Mouse (Mus musculus): ENCODE data around the gene Ccdc27. TPM values are rescaled to one million over a fixed set of nuclear protein-coding genes. Genes with fewer than 3 reads are reported as not detected.

Ccdc27 gene
- polyA plus RNA-seq, 1 experiment from 2014 or later = not detected

- H3K4me2 ChIP-seq (ENCODE audit: low read depth, low read length) = no peak overlapping the region
- H3K9ac ChIP-seq (ENCODE audit: low read depth, low read length) = no peak overlapping the region
- no peaks in the 10 kb centered on the region for H3K9me3 ChIP-seq (ENCODE audit: control insufficient read depth, low read length)
- 0% methylated on average over 5 of the region's 5 CpGs for WGBS
- H3K4me3 ChIP-seq (ENCODE audit: low read length) = no peak overlapping the region
- H3K4me1 ChIP-seq (ENCODE audit: control insufficient read depth, insufficient read depth, low read length) = no peaks in the 10 kb centered on the region
- H3K36me3 ChIP-seq (ENCODE audit: control insufficient read depth, insufficient read depth, low read length) = no peaks in the 10 kb centered on the region
- no peak for ATAC-seq
- H3K27ac ChIP-seq (ENCODE audit: low read length) = no peak overlapping the region
- peaks cover 12% of the 10 kb centered on the region for H3K27me3 ChIP-seq (replicated peaks; ENCODE audit: control insufficient read depth, insufficient read depth, low read length)
Observed at GRCm38 (mm10) chr4:154070896-154071295, 28.4 kb upstream of the Ccdc27 start.

DNA sequence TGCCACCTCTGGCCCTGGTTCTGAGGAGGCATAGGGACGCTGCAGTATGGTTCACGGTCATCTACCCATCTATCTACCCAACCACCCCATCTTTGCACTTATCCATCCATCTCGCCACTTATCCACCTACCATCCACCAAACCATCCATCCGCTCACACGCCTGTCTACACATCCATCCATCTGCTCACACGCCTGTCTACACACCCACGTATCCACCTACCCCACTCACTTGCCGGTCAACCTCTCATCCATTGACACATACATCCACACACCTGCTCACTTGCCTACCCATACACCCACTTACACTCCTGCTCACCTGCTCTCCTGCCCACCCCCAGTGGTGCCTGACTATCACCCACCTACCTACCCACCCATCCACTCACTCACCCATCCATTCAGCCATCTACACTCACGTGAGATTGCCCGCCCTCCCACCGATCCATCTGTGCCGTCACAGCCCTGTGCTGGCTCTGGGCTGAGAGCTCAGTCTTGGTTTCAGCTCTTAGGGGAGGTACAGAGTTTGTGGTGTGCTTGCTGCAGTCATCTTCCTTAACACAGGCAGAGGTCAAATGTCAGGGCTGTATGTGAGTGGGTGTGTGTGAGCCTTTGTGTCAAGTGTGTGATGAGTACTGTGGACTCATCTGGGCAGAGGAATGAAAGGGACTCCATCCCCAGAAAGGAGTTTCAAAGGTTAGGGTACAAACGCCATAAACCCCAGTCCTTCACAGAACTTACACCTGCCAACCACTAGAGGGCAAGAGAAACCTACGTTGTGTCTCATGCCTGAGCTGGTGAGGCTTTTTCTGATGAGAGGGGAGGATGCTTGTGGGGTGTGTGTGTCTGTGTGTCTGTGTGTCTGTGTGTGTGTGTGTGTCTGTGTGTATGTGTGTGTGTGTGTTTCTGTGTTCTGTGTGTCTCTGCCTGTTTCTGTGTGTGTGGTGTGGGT is 22.6 kb upstream of the Ccdc27 start:
- Histone ChIP-seq H3K27me3 (replicated peaks; ENCODE audit: control insufficient read depth, insufficient read depth, low read length) (0 out of 2 replicates have a peak, but pooled peaks cover 3% of the 10 kb centered on the region), H3K4me2 (ENCODE audit: low read depth, low read length) (no peak overlapping the region), H3K36me3 (ENCODE audit: control insufficient read depth, insufficient read depth, low read length) (no peaks in the 10 kb centered on the region), H3K4me3 (ENCODE audit: low read length) (no peak overlapping the region), H3K27ac (ENCODE audit: low read length) (no peak overlapping the region), H3K9me3 (ENCODE audit: control insufficient read depth, low read length) (no peaks in the 10 kb centered on the region), H3K9ac (ENCODE audit: low read depth, low read length) (no peak overlapping the region), H3K4me1 (ENCODE audit: control insufficient read depth, insufficient read depth, low read length) (no peaks in the 10 kb centered on the region)
- peak; percentile 69 for ATAC-seq
- WGBS = 59% methylated on average over 14 of the region's 14 CpGs

DNA sequence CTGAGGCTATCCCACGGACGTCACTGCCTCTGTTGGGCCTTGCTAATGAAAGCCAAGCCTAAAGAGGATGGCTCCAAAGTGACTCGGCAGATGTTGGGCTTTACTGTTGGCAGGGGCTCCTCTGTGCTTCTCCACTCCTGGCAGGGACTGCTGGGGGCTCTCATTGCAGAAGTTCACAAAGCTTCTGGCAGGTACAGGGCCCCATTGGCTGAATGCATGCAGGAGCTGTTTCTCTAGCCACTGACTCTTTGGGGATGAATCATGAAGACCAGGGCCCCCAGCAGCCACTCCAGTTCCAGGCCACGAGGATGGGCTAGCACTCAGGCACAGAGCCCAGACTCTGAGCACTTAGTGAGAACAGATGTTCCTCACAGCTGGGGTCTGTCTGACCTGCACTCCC is 15.2 kb upstream of the Ccdc27 start:
- ATAC-seq = no peak
- 74% methylated on average over 4 of the region's 4 CpGs for WGBS
- Histone ChIP-seq H3K27ac (ENCODE audit: low read length) (no peak overlapping the region), H3K36me3 (ENCODE audit: control insufficient read depth, insufficient read depth, low read length) (no peaks in the 10 kb centered on the region), H3K4me1 (ENCODE audit: control insufficient read depth, insufficient read depth, low read length) (no peaks in the 10 kb centered on the region), H3K4me2 (ENCODE audit: low read depth, low read length) (no peak overlapping the region), H3K9me3 (ENCODE audit: control insufficient read depth, low read length) (no peaks in the 10 kb centered on the region), H3K27me3 (replicated peaks; ENCODE audit: control insufficient read depth, insufficient read depth, low read length) (no peaks in the 10 kb centered on the region), H3K4me3 (ENCODE audit: low read length) (no peak overlapping the region), H3K9ac (ENCODE audit: low read depth, low read length) (no peak overlapping the region)

DNA sequence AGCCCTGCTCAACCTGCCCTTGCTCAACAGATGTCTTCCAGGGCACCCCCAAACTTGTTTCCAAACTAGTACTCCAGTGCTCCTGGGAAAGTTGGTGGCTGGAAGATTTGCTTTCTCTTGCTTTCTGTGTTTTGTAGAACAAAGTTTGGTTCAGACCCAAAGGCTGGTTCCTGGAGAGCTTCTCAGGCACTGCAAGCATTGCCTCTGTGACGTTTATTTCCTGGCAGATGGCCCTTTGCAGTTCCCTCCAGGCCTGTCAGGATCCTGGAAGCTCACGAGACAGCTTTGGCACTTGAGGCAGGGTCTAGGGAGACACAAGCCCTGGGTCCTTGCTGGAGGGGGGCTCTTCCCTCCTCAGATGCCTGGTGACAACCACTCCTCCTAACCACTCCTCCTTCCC is 14.2 kb upstream of the Ccdc27 start:
- ATAC-seq = no peak
- Histone ChIP-seq H3K36me3 (ENCODE audit: control insufficient read depth, insufficient read depth, low read length) (no peaks in the 10 kb centered on the region), H3K4me1 (ENCODE audit: control insufficient read depth, insufficient read depth, low read length) (no peaks in the 10 kb centered on the region), H3K4me2 (ENCODE audit: low read depth, low read length) (no peak overlapping the region), H3K9ac (ENCODE audit: low read depth, low read length) (no peak overlapping the region), H3K27ac (ENCODE audit: low read length) (no peak overlapping the region), H3K27me3 (replicated peaks; ENCODE audit: control insufficient read depth, insufficient read depth, low read length) (no peaks in the 10 kb centered on the region), H3K4me3 (ENCODE audit: low read length) (no peak overlapping the region), H3K9me3 (ENCODE audit: control insufficient read depth, low read length) (no peaks in the 10 kb centered on the region)
- WGBS = 30% methylated on average over 2 of the region's 2 CpGs

- no peak for ATAC-seq
- H3K36me3 ChIP-seq (ENCODE audit: control insufficient read depth, insufficient read depth, low read length) = no peaks in the 10 kb centered on the region
- WGBS = 73% methylated on average over 2 of the region's 2 CpGs
- H3K9me3 ChIP-seq (ENCODE audit: control insufficient read depth, low read length) = no peaks in the 10 kb centered on the region
- H3K9ac ChIP-seq (ENCODE audit: low read depth, low read length) = no peak overlapping the region
- no peaks in the 10 kb centered on the region for H3K27me3 ChIP-seq (replicated peaks; ENCODE audit: control insufficient read depth, insufficient read depth, low read length)
- no peak overlapping the region for H3K4me3 ChIP-seq (ENCODE audit: low read length)
- no peaks in the 10 kb centered on the region for H3K4me1 ChIP-seq (ENCODE audit: control insufficient read depth, insufficient read depth, low read length)
- no peak overlapping the region for H3K27ac ChIP-seq (ENCODE audit: low read length)
- H3K4me2 ChIP-seq (ENCODE audit: low read depth, low read length) = no peak overlapping the region
Observed at GRCm38 (mm10) chr4:154056046-154056445, 13.6 kb upstream of the Ccdc27 start.

GRCm38 (mm10) chr4:154055482-154055881 is 13.0 kb upstream of the Ccdc27 start:
- 78% methylated on average over 7 of the region's 7 CpGs for WGBS
- Histone ChIP-seq H3K4me1 (ENCODE audit: control insufficient read depth, insufficient read depth, low read length) (no peaks in the 10 kb centered on the region), H3K27ac (ENCODE audit: low read length) (no peak overlapping the region), H3K9ac (ENCODE audit: low read depth, low read length) (no peak overlapping the region), H3K27me3 (replicated peaks; ENCODE audit: control insufficient read depth, insufficient read depth, low read length) (no peaks in the 10 kb centered on the region), H3K9me3 (ENCODE audit: control insufficient read depth, low read length) (no peaks in the 10 kb centered on the region), H3K4me2 (ENCODE audit: low read depth, low read length) (no peak overlapping the region), H3K36me3 (ENCODE audit: control insufficient read depth, insufficient read depth, low read length) (no peaks in the 10 kb centered on the region), H3K4me3 (ENCODE audit: low read length) (no peak overlapping the region)
- no peak for ATAC-seq

GRCm38 (mm10) chr4:154053065-154053464 is 10.6 kb upstream of the Ccdc27 start:
- H3K9me3 ChIP-seq (ENCODE audit: control insufficient read depth, low read length) = no peaks in the 10 kb centered on the region
- no peaks in the 10 kb centered on the region for H3K27me3 ChIP-seq (replicated peaks; ENCODE audit: control insufficient read depth, insufficient read depth, low read length)
- no peaks in the 10 kb centered on the region for H3K36me3 ChIP-seq (ENCODE audit: control insufficient read depth, insufficient read depth, low read length)
- H3K27ac ChIP-seq (ENCODE audit: low read length) = no peak overlapping the region
- ATAC-seq = no peak
- no peak overlapping the region for H3K4me2 ChIP-seq (ENCODE audit: low read depth, low read length)
- no peaks in the 10 kb centered on the region for H3K4me1 ChIP-seq (ENCODE audit: control insufficient read depth, insufficient read depth, low read length)
- no peak overlapping the region for H3K9ac ChIP-seq (ENCODE audit: low read depth, low read length)
- H3K4me3 ChIP-seq (ENCODE audit: low read length) = no peak overlapping the region
- 58% methylated on average over 4 of the region's 4 CpGs for WGBS

DNA sequence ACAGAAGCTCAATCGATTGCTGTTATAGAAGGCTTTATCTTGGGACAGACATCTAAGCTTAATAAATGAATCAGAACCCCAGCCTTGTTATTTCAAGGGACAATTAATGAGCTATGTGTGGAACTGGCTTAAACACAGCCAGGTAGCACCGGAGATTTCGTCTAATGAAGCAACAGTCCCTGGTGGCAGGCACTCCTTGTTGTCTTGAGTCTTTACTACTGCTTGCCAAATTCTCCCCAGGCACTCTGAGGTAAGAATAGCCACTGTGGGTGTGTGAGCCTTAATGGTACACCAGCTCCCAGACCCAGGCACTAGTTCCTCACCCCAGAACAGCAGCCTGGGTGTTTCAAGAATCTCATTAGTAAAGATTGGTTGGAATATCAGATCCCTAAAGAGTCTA is 8.9 kb upstream of the Ccdc27 start:
- no peaks in the 10 kb centered on the region for H3K4me1 ChIP-seq (ENCODE audit: control insufficient read depth, insufficient read depth, low read length)
- no peak overlapping the region for H3K9ac ChIP-seq (ENCODE audit: low read depth, low read length)
- H3K27me3 ChIP-seq (replicated peaks; ENCODE audit: control insufficient read depth, insufficient read depth, low read length) = no peaks in the 10 kb centered on the region
- no peak overlapping the region for H3K4me3 ChIP-seq (ENCODE audit: low read length)
- ATAC-seq = no peak
- 82% methylated on average over 3 of the region's 3 CpGs for WGBS
- H3K36me3 ChIP-seq (ENCODE audit: control insufficient read depth, insufficient read depth, low read length) = no peaks in the 10 kb centered on the region
- H3K9me3 ChIP-seq (ENCODE audit: control insufficient read depth, low read length) = no peaks in the 10 kb centered on the region
- H3K27ac ChIP-seq (ENCODE audit: low read length) = no peak overlapping the region
- no peak overlapping the region for H3K4me2 ChIP-seq (ENCODE audit: low read depth, low read length)

- Histone ChIP-seq H3K36me3 (ENCODE audit: control insufficient read depth, insufficient read depth, low read length) (no peaks in the 10 kb centered on the region), H3K4me1 (ENCODE audit: control insufficient read depth, insufficient read depth, low read length) (no peaks in the 10 kb centered on the region), H3K4me3 (ENCODE audit: low read length) (no peak overlapping the region), H3K9me3 (ENCODE audit: control insufficient read depth, low read length) (no peaks in the 10 kb centered on the region), H3K27me3 (replicated peaks; ENCODE audit: control insufficient read depth, insufficient read depth, low read length) (no peaks in the 10 kb centered on the region), H3K9ac (ENCODE audit: low read depth, low read length) (no peak overlapping the region), H3K27ac (ENCODE audit: low read length) (no peak overlapping the region), H3K4me2 (ENCODE audit: low read depth, low read length) (no peak overlapping the region)
- no peak for ATAC-seq
- 64% methylated on average over 5 of the region's 5 CpGs for WGBS
Observed at GRCm38 (mm10) chr4:154045837-154046236, 3.4 kb upstream of the Ccdc27 start.
